Mouse (Mus musculus) heart, embryonic 15.5 days (tissue): ENCODE results near the gene Zfp53. TPM values are rescaled to one million over a fixed set of nuclear protein-coding genes. Genes with fewer than 3 reads are reported as not detected.
A peak's percentile ranks its signal among the peaks of the same experiment; 100 is the strongest.
"Not testable (repeated sequence)": the region's sequence is repeated elsewhere in the genome, so short reads cannot be mapped to it uniquely, and the experiment has no call there.

Experiments
- ATAC-seq: fragments of 200-750 bp; cut with Nextera tagmentation; replicated peaks from 2 replicates; pipeline ENCODE4 v1.8.0; 2017; ENCODE audit warnings: low read depth, moderate TSS enrichment; ENCODE audit not compliant: insufficient number of reproducible peaks, insufficient read depth, low FRiP score
- H3K27ac ChIP-seq: fragments of 300-500 bp; sonication (generic); 2 replicates; pipeline ENCODE4 v1.5.1; 2015; ENCODE audit warnings: mild to moderate bottlenecking, inconsistent platforms
- H3K27me3 ChIP-seq: fragments of 300-500 bp; sonication (generic); 2 replicates; pipeline ENCODE4 v1.6.1; 2015; ENCODE audit warnings: inconsistent platforms
- H3K36me3 ChIP-seq: fragments of 300-500 bp; sonication (generic); 2 replicates; pipeline ENCODE4 v1.6.1; 2015; ENCODE audit warnings: mild to moderate bottlenecking, inconsistent platforms
- H3K4me1 ChIP-seq: fragments of 300-500 bp; sonication (generic); replicated peaks from 2 replicates; pipeline ENCODE4 v1.6.1; 2015; ENCODE audit warnings: inconsistent platforms
- H3K4me2 ChIP-seq: fragments of 300-500 bp; sonication (generic); 2 replicates; pipeline ENCODE4 v1.6.1; 2015; ENCODE audit warnings: inconsistent platforms, mild to moderate bottlenecking, moderate library complexity
- H3K4me3 ChIP-seq: fragments of 300-500 bp; sonication (generic); 2 replicates; pipeline ENCODE4 v1.5.1; 2015; ENCODE audit warnings: mild to moderate bottlenecking, inconsistent platforms
- H3K9ac ChIP-seq: fragments of 300-500 bp; sonication (generic); 2 replicates; pipeline ENCODE4 v1.6.1; 2015; ENCODE audit warnings: mild to moderate bottlenecking, inconsistent platforms
- H3K9me3 ChIP-seq: fragments of 300-500 bp; sonication (generic); replicated peaks from 2 replicates; pipeline ENCODE4 v1.6.1; 2016; ENCODE audit warnings: inconsistent platforms
- WGBS: fragments of 180-500 bp; shearing (Covaris S2); methylation state at CpG from one replicate; pipeline ENCODE4 v1.1.7; 2015; ENCODE audit warnings: mixed read lengths; 5-methylcytosine and 5-hydroxymethylcytosine counted together
- polyA plus RNA-seq: library from polyadenylated mRNA; unstranded; fragments of >200 nt; fragmentation: Nextera tagmentation; extraction: Ambion mirVana; gene quantifications from 2 replicates; pipeline ENCODE4 v1.2.1, GENCODE M21; 2015

The Zfp53 gene
- 4.9 and 6.9 TPM in 2 replicates for polyA plus RNA-seq

DNA sequence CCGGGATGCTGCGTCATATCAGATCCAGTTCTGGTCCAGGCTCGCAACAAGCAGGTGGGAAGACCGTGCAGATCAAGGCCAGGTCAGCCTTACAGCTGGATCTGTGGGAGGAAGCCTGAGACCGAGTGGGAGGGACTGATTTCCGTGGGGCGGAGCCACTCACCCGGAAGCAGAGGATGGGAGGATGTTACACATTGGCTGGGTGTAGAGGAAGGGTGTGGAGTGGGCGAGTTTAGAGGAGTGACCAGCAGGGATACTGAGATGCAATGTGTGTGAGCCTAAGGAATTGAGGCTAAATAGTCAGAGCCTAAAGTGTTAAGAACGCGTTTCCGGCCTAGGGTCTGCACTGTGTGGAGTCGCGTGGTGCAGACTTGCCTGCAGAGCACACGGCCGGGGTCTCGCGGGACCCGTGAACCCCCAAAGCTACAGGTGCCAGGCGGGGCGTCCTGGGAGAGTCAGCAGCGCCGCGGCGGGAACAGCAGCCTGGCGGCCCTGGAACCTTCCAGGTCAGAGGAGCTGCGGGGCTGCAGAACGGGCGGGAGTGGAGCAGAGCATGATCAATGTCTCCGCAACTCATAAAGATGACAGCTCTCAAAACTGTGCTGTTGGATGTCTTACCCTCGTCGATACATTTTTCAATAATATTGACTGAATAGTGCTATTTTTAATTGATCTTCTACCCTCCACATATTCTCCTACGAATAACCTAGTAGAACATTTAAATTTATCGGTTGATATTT lies at the start of gene Zfp53:
Gene Zfp53, plus strand, starts transcription at position 239 of the 740 bp plus-strand sequence.
- WGBS = under 1% methylated on average over 34 of the region's 34 CpGs
- Histone ChIP-seq H3K9ac (peak within 1 kb of the TSS; percentile 75), H3K27me3 (no peaks in the 10 kb centered on the region), H3K36me3 (no peaks in the 10 kb centered on the region; the same call in 1 of the 2 replicates), H3K4me1 (peaks cover 6% of the 10 kb centered on the region), H3K9me3 (no peaks in the 10 kb centered on the region), H3K27ac (peak within 1 kb of the TSS; percentile 84), H3K4me2 (peak within 1 kb of the TSS; percentile 77), H3K4me3 (peak within 1 kb of the TSS; percentile 96)
- ATAC-seq = peak; percentile 100

DNA sequence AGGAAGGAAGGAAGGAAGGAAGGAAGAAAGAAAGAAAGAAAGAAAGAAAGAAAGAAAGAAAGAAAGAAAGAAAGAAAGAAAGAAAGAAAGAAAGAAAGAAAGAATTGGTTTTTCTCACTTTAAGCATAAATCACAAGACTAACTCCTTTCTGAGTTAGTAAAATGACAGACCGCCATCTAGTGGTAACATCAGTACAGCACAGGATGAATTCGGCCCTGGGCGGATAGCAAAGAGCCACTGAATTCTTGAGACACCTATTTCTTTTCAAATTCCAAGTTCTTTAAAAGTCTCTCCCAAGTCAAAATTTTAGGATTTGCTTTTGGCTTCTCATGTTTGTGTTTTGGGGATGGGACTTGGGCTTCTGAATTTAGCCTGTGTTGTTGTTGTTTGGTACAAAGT lies 39.1 kb upstream of the Zfp53 start:
- Histone ChIP-seq H3K9ac (peak overlapping the region; percentile 60), H3K27ac (peak overlapping the region; percentile 95), H3K4me2 (peak overlapping the region; percentile 86), H3K27me3 (no peaks in the 10 kb centered on the region), H3K36me3 (0 out of 2 replicates have a peak, but pooled peaks cover 7% of the 10 kb centered on the region), H3K4me1 (peaks cover 6% of the 10 kb centered on the region), H3K4me3 (peak overlapping the region; percentile 78), H3K9me3 (no peaks in the 10 kb centered on the region)
- 0% methylated on average over 3 of the region's 3 CpGs for WGBS
- peak; percentile 75 for ATAC-seq

DNA sequence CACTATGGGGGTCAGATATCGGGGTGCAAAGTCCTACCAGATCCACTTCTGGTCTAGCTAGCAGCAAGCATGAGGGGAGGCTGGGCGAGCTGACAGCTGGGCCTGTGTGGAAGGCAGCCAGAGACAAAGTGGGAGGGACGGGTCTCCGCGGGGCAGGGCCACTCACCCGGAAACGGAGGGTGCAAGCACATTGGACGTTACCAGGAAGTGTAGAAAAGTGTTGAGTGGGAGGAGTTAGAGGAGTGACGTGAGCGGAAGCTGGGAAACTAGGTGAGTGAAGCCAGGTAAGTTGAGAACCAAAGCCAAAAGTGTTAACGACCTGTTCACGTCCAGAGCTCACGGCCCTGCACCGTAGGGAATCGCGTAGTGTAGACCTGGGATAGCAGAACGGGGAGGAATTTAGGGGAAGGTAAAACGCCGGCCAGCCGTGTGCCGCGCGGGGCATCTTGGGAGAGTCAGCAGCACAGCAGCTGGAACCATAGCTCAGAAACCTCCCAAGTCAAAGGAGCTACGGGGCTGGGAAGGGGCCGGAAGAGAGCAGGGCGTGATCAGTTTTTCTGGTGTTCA lies 38.6 kb upstream of the Zfp53 start, which contains the start of gene Zfp51:
Gene Zfp51, plus strand, starts transcription at position 237 of the 567 bp plus-strand sequence.
- peak within 1 kb of the TSS; percentile 66 for H3K9ac ChIP-seq
- under 1% methylated on average over 26 of the region's 26 CpGs for WGBS
- no peaks in the 10 kb centered on the region for H3K27me3 ChIP-seq
- H3K36me3 ChIP-seq = 0 out of 2 replicates have a peak, but pooled peaks cover 7% of the 10 kb centered on the region
- peak within 1 kb of the TSS; percentile 95 for H3K27ac ChIP-seq
- H3K4me3 ChIP-seq = peak within 1 kb of the TSS; percentile 78
- peaks cover 6% of the 10 kb centered on the region for H3K4me1 ChIP-seq
- no peaks in the 10 kb centered on the region for H3K9me3 ChIP-seq
- peak within 1 kb of the TSS; percentile 86 for H3K4me2 ChIP-seq
- ATAC-seq = peak; percentile 99

DNA sequence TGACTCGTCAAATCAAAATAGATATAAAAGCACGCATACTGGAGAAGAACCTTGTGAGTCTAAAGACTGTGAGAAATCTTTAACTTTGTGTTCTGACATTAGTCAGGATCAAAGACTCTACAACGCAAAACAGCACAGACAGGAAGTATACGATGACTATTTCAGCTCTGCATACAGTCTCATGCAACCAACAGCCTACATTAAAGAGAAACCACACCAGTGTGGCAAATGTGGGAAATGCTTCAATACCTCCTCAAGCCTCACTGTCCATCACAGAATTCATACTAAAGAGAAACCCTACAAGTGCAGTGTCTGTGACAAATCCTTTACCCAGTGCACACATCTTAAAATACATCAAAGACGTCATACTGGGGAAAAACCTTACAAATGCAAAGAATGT lies 25.2 kb upstream of the Zfp53 start:
- H3K36me3 ChIP-seq = peaks cover 43% of the 10 kb centered on the region
- 86% methylated on average over 5 of the region's 5 CpGs for WGBS

DNA sequence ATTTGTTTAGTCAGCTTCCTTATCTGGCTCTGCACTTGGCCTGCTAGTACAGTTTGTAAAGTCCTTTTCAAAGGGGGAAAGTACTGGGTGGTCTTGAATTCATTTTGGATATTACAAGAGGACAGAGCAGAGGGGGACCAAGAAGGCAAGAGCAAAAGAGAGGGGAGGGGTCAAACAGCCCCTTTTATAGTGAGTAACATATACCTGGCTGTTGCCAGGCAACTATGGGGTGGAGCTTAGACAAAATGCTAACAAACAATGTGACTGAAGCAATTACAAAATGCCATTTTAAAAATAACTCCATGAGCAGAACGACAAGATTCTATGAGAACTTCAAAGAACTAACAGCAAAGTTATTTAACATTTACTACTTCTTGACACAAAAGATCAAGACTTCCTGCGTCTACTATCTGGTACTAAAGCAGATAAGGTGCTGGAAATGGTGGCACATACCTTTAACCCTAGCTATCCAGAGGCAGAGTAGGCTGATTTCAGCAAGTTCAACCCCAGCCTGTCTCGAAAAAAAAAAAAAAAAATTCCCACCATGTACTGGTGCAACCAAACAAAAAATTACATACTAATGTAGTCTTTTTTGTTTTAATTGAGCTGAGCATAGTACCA lies 16.7 kb upstream of the Zfp53 start:
- Histone ChIP-seq H3K4me1 (peaks cover 12% of the 10 kb centered on the region), H3K4me3 (no peak overlapping the region), H3K4me2 (no peak overlapping the region), H3K9ac (no peak overlapping the region), H3K27ac (no peak overlapping the region), H3K27me3 (no peaks in the 10 kb centered on the region), H3K9me3 (no peaks in the 10 kb centered on the region), H3K36me3 (no peaks in the 10 kb centered on the region)
- WGBS = 39% methylated on average over 3 of the region's 3 CpGs
- ATAC-seq = no peak

More for the DNA sequence above, 25.2 kb upstream of the Zfp53 start:
- Histone ChIP-seq H3K4me1 (no peaks in the 10 kb centered on the region), H3K9me3 (no peaks in the 10 kb centered on the region), H3K27ac (no peak overlapping the region), H3K4me3 (no peak overlapping the region), H3K9ac (no peak overlapping the region), H3K27me3 (no peaks in the 10 kb centered on the region), H3K4me2 (no peak overlapping the region)
- no peak for ATAC-seq

DNA sequence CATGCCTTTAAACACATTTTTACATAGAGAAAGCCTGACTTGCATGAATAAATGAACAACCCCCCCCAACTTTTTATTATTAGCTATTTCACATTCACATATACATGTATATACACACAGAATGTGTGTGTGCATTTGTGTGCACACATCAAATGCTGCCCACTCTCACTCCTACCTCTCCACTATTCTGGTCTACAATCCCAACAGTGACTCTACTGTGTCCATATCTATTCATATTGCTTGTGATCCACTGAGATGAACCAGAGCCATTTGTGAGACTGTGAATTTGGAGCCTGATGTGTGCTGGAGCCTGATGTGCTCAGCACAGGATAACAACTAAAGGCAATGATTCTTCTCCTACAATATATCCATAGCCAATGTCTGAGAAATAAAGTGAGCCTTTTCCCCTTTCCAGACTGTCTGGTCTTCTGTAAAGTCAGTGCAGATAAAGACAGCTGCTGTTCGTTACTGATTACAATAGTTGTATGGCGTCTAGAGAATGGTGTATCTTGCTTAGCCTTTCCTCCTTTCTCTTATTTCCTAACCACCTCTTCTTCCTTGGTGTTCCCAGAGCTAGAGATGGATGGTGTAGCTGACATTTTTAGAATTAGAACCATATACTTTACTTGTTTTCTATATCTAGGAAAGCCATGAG lies 16.0 kb upstream of the Zfp53 start:
- ATAC-seq = no peak
- Histone ChIP-seq H3K4me1 (peaks cover 12% of the 10 kb centered on the region), H3K4me3 (no peak overlapping the region), H3K9me3 (no peaks in the 10 kb centered on the region), H3K27me3 (no peaks in the 10 kb centered on the region), H3K4me2 (peak overlapping the region; percentile 33; the same call in 1 of the 2 replicates), H3K9ac (no peak overlapping the region), H3K27ac (no peak overlapping the region), H3K36me3 (no peaks in the 10 kb centered on the region)
- WGBS = 30% methylated on average over 2 of the region's 2 CpGs

DNA sequence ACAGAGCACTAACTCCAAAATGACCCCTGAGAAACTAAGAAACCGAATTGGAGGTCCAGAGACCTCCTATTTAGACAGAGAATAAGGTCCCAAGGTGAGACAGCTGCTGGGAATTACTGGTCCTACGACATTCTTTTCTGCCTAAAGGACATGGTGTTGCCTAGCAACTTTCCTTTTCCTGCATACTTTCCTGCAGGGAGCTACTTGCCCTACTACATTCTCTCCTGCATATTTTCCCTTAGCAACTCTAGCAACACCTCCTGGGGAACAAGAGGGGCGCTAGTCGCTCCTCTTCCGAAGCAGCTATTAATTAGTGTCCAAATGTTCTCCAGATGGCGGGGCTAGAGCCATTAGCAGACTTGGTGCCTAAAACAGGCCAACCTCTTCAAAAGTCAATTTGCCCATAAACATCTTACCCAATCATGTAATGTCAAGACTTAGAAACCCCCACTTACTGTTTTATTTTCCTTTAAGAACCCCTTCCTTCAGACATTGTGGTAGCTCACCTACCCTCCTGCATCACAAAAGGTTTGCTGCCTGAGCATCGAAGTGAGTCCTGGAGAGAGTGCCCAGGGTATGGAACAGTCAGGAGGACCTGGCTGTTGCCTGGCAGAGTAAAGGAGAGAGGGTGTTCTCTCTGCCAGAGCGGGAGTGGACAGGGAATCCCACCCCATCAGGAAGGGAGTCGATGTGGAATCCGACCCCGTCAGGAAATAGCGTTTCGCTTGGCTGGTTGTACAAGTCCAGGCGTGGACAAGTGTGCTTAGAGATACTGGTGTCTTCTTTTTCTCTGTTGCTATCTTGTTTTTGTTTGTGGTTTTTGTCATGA lies 15.2 kb upstream of the Zfp53 start:
- no peak overlapping the region for H3K4me3 ChIP-seq
- H3K9me3 ChIP-seq = no peaks in the 10 kb centered on the region
- H3K9ac ChIP-seq = no peak overlapping the region
- H3K4me2 ChIP-seq = peak overlapping the region; percentile 33
- 30% methylated on average over 14 of the region's 14 CpGs for WGBS
- H3K27ac ChIP-seq = peak overlapping the region; percentile 47; the same call in 1 of the 2 replicates
- H3K27me3 ChIP-seq = no peaks in the 10 kb centered on the region
- ATAC-seq = 0 out of 2 replicates have a peak, but pooled peaks have one; percentile 58
- H3K36me3 ChIP-seq = no peaks in the 10 kb centered on the region
- H3K4me1 ChIP-seq = peaks cover 12% of the 10 kb centered on the region

DNA sequence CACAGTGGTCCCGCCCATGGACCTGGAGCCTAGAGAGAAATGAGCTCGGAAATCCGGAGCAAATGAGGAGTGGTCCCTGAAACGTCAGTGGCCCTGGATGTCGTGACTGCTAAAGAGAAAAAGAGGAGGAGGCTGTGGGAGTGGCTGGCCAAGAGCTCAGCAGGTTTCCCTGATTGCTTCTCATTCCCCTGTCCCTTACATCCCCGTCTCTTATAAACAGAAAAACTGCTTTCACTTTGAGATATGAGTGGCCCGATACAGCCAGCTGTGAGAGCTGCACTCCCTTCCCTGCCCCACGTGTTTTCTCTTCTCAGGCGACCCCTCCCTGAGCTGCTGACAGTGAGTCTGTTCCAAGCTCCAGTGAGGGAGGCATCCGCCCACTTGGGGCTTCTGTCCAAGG lies 14.1 kb upstream of the Zfp53 start:
- not testable (repeated sequence) for H3K9me3 ChIP-seq, H3K9ac ChIP-seq, H3K27ac ChIP-seq, ATAC-seq, H3K36me3 ChIP-seq, H3K27me3 ChIP-seq
- Histone ChIP-seq H3K4me1 (peaks cover 12% of the 10 kb centered on the region), H3K4me3 (peak overlapping the region; percentile 33), H3K4me2 (peak overlapping the region; percentile 50)
- WGBS = 3% methylated on average over 10 of the region's 10 CpGs

DNA sequence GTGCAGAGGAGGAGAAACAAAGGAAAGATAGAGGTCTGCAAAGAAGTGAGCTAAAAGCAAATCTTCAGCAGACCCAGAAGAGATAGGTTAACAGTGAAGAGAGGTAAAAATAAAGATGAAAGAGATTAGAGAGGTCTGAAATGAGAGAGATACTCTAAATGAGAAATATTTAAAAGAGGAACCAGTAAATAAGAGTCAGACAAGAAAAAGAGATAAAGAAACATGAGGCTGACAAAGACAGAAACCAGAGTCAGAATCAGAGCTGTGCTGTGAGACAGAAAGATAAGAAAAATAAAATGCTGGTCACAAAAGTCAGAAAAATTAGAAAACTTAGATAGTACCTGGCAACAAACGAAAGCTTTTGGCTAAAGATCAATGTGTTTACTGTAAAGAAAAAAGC lies 13.5 kb upstream of the Zfp53 start:
- not testable (repeated sequence) for ATAC-seq
- H3K4me1 ChIP-seq = peaks cover 12% of the 10 kb centered on the region
- 73% methylated on average over 1 of the region's 1 CpGs for WGBS

DNA sequence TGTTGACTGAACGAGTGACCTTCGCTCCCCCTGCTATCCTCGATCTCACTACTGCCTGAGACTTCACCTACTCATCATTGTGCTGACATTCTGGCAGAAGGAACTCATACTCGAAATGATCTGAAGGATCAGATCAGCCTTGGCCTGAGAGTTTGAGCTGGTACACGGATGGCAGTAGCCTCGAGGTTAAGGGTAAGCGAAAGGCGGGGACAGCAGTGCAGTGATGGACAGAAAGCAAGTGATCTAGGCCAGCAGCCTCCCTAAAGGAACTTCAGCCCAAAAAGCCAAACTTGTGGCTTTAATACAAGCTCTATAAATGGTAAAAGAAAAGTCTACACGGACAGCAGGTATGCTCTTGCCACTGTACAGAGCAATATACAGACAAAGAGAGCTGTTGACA lies 12.4 kb upstream of the Zfp53 start:
- H3K9me3 ChIP-seq, H3K4me2 ChIP-seq, H3K4me3 ChIP-seq, H3K36me3 ChIP-seq, H3K9ac ChIP-seq, ATAC-seq, H3K27me3 ChIP-seq, H3K27ac ChIP-seq: not testable (repeated sequence)
- peaks cover 12% of the 10 kb centered on the region for H3K4me1 ChIP-seq
- WGBS = 77% methylated on average over 5 of the region's 9 CpGs

More for the DNA sequence above, 13.5 kb upstream of the Zfp53 start:
- not testable (repeated sequence) for H3K9me3 ChIP-seq, H3K36me3 ChIP-seq, H3K4me2 ChIP-seq, H3K4me3 ChIP-seq, H3K9ac ChIP-seq, H3K27me3 ChIP-seq, H3K27ac ChIP-seq
